Comparison of ENCODE assay signal across 1 mouse cellular context in the genomic region with DNA sequence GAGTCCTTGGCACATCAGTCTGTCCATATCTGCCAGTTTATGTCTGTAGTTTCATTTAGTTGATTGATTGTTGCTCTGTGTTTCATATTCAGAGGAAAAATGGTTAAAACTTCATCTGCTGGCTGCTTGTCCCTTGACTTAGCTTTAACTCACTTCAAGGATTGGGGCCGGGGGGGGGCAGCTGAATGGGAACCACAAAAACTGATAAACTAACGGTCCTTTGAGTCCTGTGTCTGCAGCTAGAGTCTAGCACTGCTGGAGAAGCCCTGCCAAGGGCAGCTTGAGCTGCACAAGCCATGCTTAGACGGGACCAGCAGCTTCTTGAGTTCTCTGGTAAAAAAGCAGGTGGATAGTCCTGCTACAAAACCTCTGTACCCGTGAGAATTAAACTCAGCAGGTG.
A peak's percentile ranks its signal among the peaks of the same experiment; 100 is the strongest.
TF ChIP-seq lines count a peak whose summit lies in the region.

No protein-coding gene starts in this region.

TF ChIP-seq in MEL, 35 proteins besides CTCF, POLR2A, EP300 and RAD21 (continued from another document):
- no peak for TF ChIP-seq JUND (IDR thresholded peaks at IDR 0.05; ENCODE audit: low read depth, low read length)
- peak; percentile 94 for TF ChIP-seq MAZ (IDR thresholded peaks at IDR 0.05; ENCODE audit: low read depth, low read length)
